Mouse (Mus musculus) hindbrain, embryonic 15.5 days (tissue): ENCODE measurements around the gene Pgk1. TPM values are rescaled to one million over a fixed set of nuclear protein-coding genes. Genes with fewer than 3 reads are reported as not detected.

Source experiments
- ATAC-seq: fragments of 200-750 bp; cut with Nextera tagmentation; 2 replicates; pipeline ENCODE4 v1.8.0; 2017; ENCODE audit warnings: low read depth, moderate number of reproducible peaks, moderate TSS enrichment; ENCODE audit not compliant: low FRiP score
- H3K27ac ChIP-seq: fragments of 300-500 bp; sonication (generic); replicated peaks from 2 replicates; pipeline ENCODE4 v1.5.1; 2015; ENCODE audit warnings: mild to moderate bottlenecking, inconsistent platforms
- H3K27me3 ChIP-seq: fragments of 300-500 bp; sonication (generic); 2 replicates; pipeline ENCODE4 v1.6.1; 2015; ENCODE audit warnings: control low read depth, inconsistent platforms
- H3K36me3 ChIP-seq: fragments of 300-500 bp; sonication (generic); 2 replicates; pipeline ENCODE4 v1.6.1; 2015; ENCODE audit warnings: control low read depth, inconsistent platforms
- H3K4me1 ChIP-seq: fragments of 300-500 bp; sonication (generic); replicated peaks from 2 replicates; pipeline ENCODE4 v1.6.1; 2015; ENCODE audit warnings: control low read depth, inconsistent platforms
- H3K4me2 ChIP-seq: fragments of 300-500 bp; sonication (generic); 2 replicates; pipeline ENCODE4 v1.6.1; 2015; ENCODE audit warnings: moderate library complexity, mild to moderate bottlenecking, inconsistent platforms
- H3K4me3 ChIP-seq: fragments of 300-500 bp; sonication (generic); 2 replicates; pipeline ENCODE4 v1.5.1; 2015; ENCODE audit warnings: mild to moderate bottlenecking, inconsistent platforms
- H3K9ac ChIP-seq: fragments of 300-500 bp; sonication (generic); 2 replicates; pipeline ENCODE4 v1.6.1; 2015; ENCODE audit warnings: inconsistent platforms
- H3K9me3 ChIP-seq: fragments of 300-500 bp; sonication (generic); 2 replicates; pipeline ENCODE4 v1.6.1; 2016; ENCODE audit warnings: control low read depth, inconsistent platforms
- WGBS: fragments of 180-500 bp; shearing (Covaris S2); methylation state at CpG from one replicate; pipeline ENCODE4 v1.1.7; 2015; 5-methylcytosine and 5-hydroxymethylcytosine counted together
- polyA plus RNA-seq: library from polyadenylated mRNA; unstranded; fragments of >200 nt; fragmentation: Nextera tagmentation; extraction: Ambion mirVana; gene quantifications from 2 replicates; pipeline ENCODE4 v1.2.1, GENCODE M21; 2015

The Pgk1 gene
- polyA plus RNA-seq = 269 and 275 TPM in 2 replicates

GRCm38 (mm10) chrX:106186713-106187649 lies at the start of gene Pgk1:
Pgk1 (plus strand) TSS chrX:106187100.
- Histone ChIP-seq H3K4me2 (peak within 1 kb of the TSS; percentile 58), H3K4me1 (peaks cover 22% of the 10 kb centered on the region), H3K36me3 (no peaks in the 10 kb centered on the region), H3K9ac (peak within 1 kb of the TSS; percentile 46), H3K27me3 (no peaks in the 10 kb centered on the region), H3K4me3 (peak within 1 kb of the TSS; percentile 53), H3K9me3 (no peaks in the 10 kb centered on the region), H3K27ac (peak within 1 kb of the TSS; percentile 87)
- 19% methylated on average over 50 of the region's 55 CpGs for WGBS
- ATAC-seq = peak; percentile 99

GRCm38 (mm10) chrX:106139309-106140070 lies 47.4 kb upstream of the Pgk1 start:
- ATAC-seq = no peak
- Histone ChIP-seq H3K27me3 (no peaks in the 10 kb centered on the region), H3K4me2 (no peak overlapping the region), H3K27ac (no peak overlapping the region), H3K4me3 (no peak overlapping the region), H3K36me3 (no peaks in the 10 kb centered on the region), H3K4me1 (no peaks in the 10 kb centered on the region), H3K9ac (no peak overlapping the region), H3K9me3 (no peaks in the 10 kb centered on the region)
- WGBS = 84% methylated on average over 13 of the region's 13 CpGs

GRCm38 (mm10) chrX:106142936-106143335 lies 44.0 kb upstream of the Pgk1 start, which contains the start of gene Tlr13:
Tlr13 (plus strand) TSS chrX:106143204.
- Histone ChIP-seq H3K9ac (no peak within 1 kb of the TSS), H3K27me3 (no peaks in the 10 kb centered on the region), H3K9me3 (no peaks in the 10 kb centered on the region), H3K4me3 (no peak within 1 kb of the TSS), H3K27ac (no peak within 1 kb of the TSS), H3K4me2 (no peak within 1 kb of the TSS), H3K4me1 (no peaks in the 10 kb centered on the region), H3K36me3 (no peaks in the 10 kb centered on the region)
- 86% methylated on average over 6 of the region's 6 CpGs for WGBS
- no peak for ATAC-seq

GRCm38 (mm10) chrX:106148185-106148584 lies 38.7 kb upstream of the Pgk1 start:
- Histone ChIP-seq H3K27me3 (no peaks in the 10 kb centered on the region), H3K4me3 (no peak overlapping the region), H3K36me3 (no peaks in the 10 kb centered on the region), H3K27ac (no peak overlapping the region), H3K9me3 (no peaks in the 10 kb centered on the region), H3K4me1 (no peaks in the 10 kb centered on the region), H3K4me2 (no peak overlapping the region), H3K9ac (no peak overlapping the region)
- WGBS = 86% methylated on average over 1 of the region's 1 CpGs
- no peak for ATAC-seq

- 84% methylated on average over 3 of the region's 3 CpGs for WGBS
- Histone ChIP-seq H3K36me3 (no peaks in the 10 kb centered on the region), H3K4me3 (no peak overlapping the region), H3K9ac (no peak overlapping the region), H3K27ac (no peak overlapping the region), H3K4me1 (no peaks in the 10 kb centered on the region), H3K9me3 (no peaks in the 10 kb centered on the region), H3K27me3 (no peaks in the 10 kb centered on the region), H3K4me2 (no peak overlapping the region)
- no peak for ATAC-seq
Measured at GRCm38 (mm10) chrX:106149460-106149859, 37.4 kb upstream of the Pgk1 start.

- no peaks in the 10 kb centered on the region for H3K36me3 ChIP-seq
- no peak overlapping the region for H3K9ac ChIP-seq
- no peaks in the 10 kb centered on the region for H3K9me3 ChIP-seq
- H3K27me3 ChIP-seq = no peaks in the 10 kb centered on the region
- ATAC-seq = no peak
- no peaks in the 10 kb centered on the region for H3K4me1 ChIP-seq
- H3K27ac ChIP-seq = no peak overlapping the region
- no peak overlapping the region for H3K4me2 ChIP-seq
- no peak overlapping the region for H3K4me3 ChIP-seq
Measured at GRCm38 (mm10) chrX:106154180-106154586, 32.7 kb upstream of the Pgk1 start.

GRCm38 (mm10) chrX:106155892-106156291 lies 31.0 kb upstream of the Pgk1 start:
- 87% methylated on average over 4 of the region's 4 CpGs for WGBS
- ATAC-seq = no peak
- Histone ChIP-seq H3K4me1 (no peaks in the 10 kb centered on the region), H3K27me3 (no peaks in the 10 kb centered on the region), H3K36me3 (no peaks in the 10 kb centered on the region), H3K9ac (no peak overlapping the region), H3K4me2 (no peak overlapping the region), H3K4me3 (no peak overlapping the region), H3K9me3 (no peaks in the 10 kb centered on the region), H3K27ac (no peak overlapping the region)

GRCm38 (mm10) chrX:106163995-106164394 lies 22.9 kb upstream of the Pgk1 start:
- Histone ChIP-seq H3K27me3 (no peaks in the 10 kb centered on the region), H3K27ac (no peak overlapping the region), H3K4me3 (no peak overlapping the region), H3K36me3 (no peaks in the 10 kb centered on the region), H3K4me2 (no peak overlapping the region), H3K9me3 (no peaks in the 10 kb centered on the region), H3K4me1 (no peaks in the 10 kb centered on the region), H3K9ac (no peak overlapping the region)
- ATAC-seq = no peak
- WGBS = 65% methylated on average over 5 of the region's 5 CpGs

GRCm38 (mm10) chrX:106164555-106164954 lies 22.3 kb upstream of the Pgk1 start:
- no peaks in the 10 kb centered on the region for H3K27me3 ChIP-seq
- no peaks in the 10 kb centered on the region for H3K9me3 ChIP-seq
- H3K4me2 ChIP-seq = no peak overlapping the region
- 78% methylated on average over 5 of the region's 5 CpGs for WGBS
- ATAC-seq = no peak
- H3K4me3 ChIP-seq = no peak overlapping the region
- no peaks in the 10 kb centered on the region for H3K36me3 ChIP-seq
- no peak overlapping the region for H3K9ac ChIP-seq
- no peak overlapping the region for H3K27ac ChIP-seq
- H3K4me1 ChIP-seq = no peaks in the 10 kb centered on the region

- Histone ChIP-seq H3K27me3 (no peaks in the 10 kb centered on the region), H3K36me3 (no peaks in the 10 kb centered on the region), H3K4me2 (no peak overlapping the region), H3K9me3 (no peaks in the 10 kb centered on the region), H3K27ac (no peak overlapping the region), H3K4me3 (no peak overlapping the region), H3K9ac (no peak overlapping the region), H3K4me1 (no peaks in the 10 kb centered on the region)
- no peak for ATAC-seq
- WGBS = 72% methylated on average over 1 of the region's 1 CpGs
Measured at GRCm38 (mm10) chrX:106165089-106165488, 21.8 kb upstream of the Pgk1 start.

GRCm38 (mm10) chrX:106171106-106171852 lies 15.6 kb upstream of the Pgk1 start:
- H3K4me2 ChIP-seq = peak overlapping the region; percentile 52
- no peaks in the 10 kb centered on the region for H3K36me3 ChIP-seq
- H3K4me1 ChIP-seq = no peaks in the 10 kb centered on the region
- H3K9ac ChIP-seq = no peak overlapping the region
- H3K27me3 ChIP-seq = no peaks in the 10 kb centered on the region
- 21% methylated on average over 18 of the region's 18 CpGs for WGBS
- ATAC-seq = peak; percentile 92
- no peaks in the 10 kb centered on the region for H3K9me3 ChIP-seq
- peak overlapping the region; percentile 31 for H3K4me3 ChIP-seq
- H3K27ac ChIP-seq = no peak overlapping the region

GRCm38 (mm10) chrX:106171853-106172154 lies 15.1 kb upstream of the Pgk1 start:
- peak overlapping the region; percentile 52 for H3K4me2 ChIP-seq
- H3K27me3 ChIP-seq = no peaks in the 10 kb centered on the region
- H3K9me3 ChIP-seq = no peaks in the 10 kb centered on the region
- no peaks in the 10 kb centered on the region for H3K36me3 ChIP-seq
- H3K4me1 ChIP-seq = no peaks in the 10 kb centered on the region
- no peak overlapping the region for H3K9ac ChIP-seq
- ATAC-seq = 0 out of 2 replicates have a peak, but pooled peaks have one; percentile 23
- peak overlapping the region; percentile 31; the same call in 1 of the 2 replicates for H3K4me3 ChIP-seq
- no peak overlapping the region for H3K27ac ChIP-seq
- 72% methylated on average over 5 of the region's 6 CpGs for WGBS
